Mouse (Mus musculus): ENCODE results near the gene Slc13a4. TPM values are rescaled to one million over a fixed set of nuclear protein-coding genes. Genes with fewer than 3 reads are reported as not detected.

Gene Slc13a4
- total RNA-seq, 2 experiments from 2014 or later: 9.2 to 14.8 TPM

GRCm38 (mm10) chr6:35271094-35271855 is 36.7 kb downstream of the Slc13a4 start:
- H3K27ac ChIP-seq: no peak overlapping the region
- no peak for DNase-seq (ENCODE audit: extremely low spot score in 1 of 2, low spot score in 2 of 2)
- intact Hi-C loops (cut with DNase I): no loop called here
- no peak for TF ChIP-seq CTCF (IDR thresholded peaks at IDR 0.05)
- no peak overlapping the region for H3K4me3 ChIP-seq

GRCm38 (mm10) chr6:35269643-35270042 is 38.3 kb downstream of the Slc13a4 start:
- no peak for TF ChIP-seq CTCF (IDR thresholded peaks at IDR 0.05)
- H3K4me3 ChIP-seq: no peak overlapping the region
- no peak overlapping the region for H3K27ac ChIP-seq
- no peak for DNase-seq (ENCODE audit: extremely low spot score in 1 of 2, low spot score in 2 of 2)
- intact Hi-C loops (cut with DNase I): no loop called here

DNA sequence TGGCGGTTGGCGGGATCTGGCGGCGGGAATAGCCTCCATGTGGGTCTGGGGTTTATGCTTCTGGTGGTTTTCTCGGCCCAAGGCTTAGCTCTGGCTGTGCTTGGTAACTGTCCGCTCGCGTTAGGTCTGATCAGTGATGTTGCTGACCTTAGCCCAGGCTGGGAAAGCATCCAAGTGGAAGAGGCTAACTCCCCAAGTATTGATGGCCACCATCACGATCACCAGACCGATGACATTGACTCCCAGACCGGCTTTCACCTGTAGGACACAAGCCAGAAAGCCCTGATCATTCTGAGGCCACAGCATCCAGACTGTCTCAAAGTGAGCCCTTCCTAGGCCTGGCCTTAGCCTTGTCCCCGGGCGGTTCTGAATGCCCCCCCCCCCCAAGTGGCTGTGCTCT is 39.2 kb downstream of the Slc13a4 start:
- intact Hi-C loops (cut with DNase I): no loop called here
- Histone ChIP-seq H3K27ac (no peak overlapping the region), H3K4me3 (no peak overlapping the region)
- no peak for DNase-seq (ENCODE audit: extremely low spot score in 1 of 2, low spot score in 2 of 2)
- no peak for TF ChIP-seq CTCF (IDR thresholded peaks at IDR 0.05)

DNA sequence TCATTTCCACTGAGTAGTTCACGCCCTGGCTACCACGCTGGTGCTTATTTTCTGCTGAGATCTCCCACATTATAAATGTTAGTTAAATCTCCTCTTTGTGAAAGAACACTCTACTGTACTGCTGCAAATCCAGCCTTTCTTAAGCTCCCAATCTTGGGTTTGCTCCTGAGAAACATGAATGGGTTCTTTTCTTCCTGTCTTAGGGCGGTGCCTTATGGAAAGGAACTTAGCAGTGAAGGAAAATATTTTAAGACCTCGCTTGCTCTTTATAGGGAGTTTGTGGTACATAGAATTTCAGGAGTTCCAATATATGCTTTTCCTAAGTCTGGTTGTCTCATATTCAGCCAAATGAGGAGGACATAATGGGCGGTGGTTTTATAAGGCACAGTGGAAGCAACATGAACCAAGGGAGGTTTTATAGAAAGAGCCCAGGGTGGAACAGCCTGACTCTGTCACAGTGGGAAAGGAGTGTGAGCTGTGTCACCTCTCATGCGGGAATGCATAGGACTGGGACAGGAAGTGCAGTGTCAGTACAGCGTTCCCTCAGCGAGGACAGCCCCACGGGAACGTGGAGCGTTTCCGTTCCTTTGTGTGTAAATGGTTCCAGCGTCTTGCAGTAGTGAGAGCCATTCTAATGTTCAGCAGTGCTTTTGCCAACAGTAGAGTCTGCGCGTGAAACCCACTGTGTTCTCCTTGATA is 42.2 kb downstream of the Slc13a4 start:
- H3K27ac ChIP-seq: no peak overlapping the region
- no peak for DNase-seq (ENCODE audit: extremely low spot score in 1 of 2, low spot score in 2 of 2)
- TF ChIP-seq CTCF (IDR thresholded peaks at IDR 0.05): no peak
- no peak overlapping the region for H3K4me3 ChIP-seq
- intact Hi-C loops (cut with DNase I): no loop called here

GRCm38 (mm10) chr6:35260531-35260930 is 47.4 kb downstream of the Slc13a4 start:
- intact Hi-C loops (cut with DNase I): no loop called here
- no peak for DNase-seq (ENCODE audit: extremely low spot score in 1 of 2, low spot score in 2 of 2)
- no peak for TF ChIP-seq CTCF (IDR thresholded peaks at IDR 0.05)
- no peak overlapping the region for H3K27ac ChIP-seq
- H3K4me3 ChIP-seq: no peak overlapping the region

DNA sequence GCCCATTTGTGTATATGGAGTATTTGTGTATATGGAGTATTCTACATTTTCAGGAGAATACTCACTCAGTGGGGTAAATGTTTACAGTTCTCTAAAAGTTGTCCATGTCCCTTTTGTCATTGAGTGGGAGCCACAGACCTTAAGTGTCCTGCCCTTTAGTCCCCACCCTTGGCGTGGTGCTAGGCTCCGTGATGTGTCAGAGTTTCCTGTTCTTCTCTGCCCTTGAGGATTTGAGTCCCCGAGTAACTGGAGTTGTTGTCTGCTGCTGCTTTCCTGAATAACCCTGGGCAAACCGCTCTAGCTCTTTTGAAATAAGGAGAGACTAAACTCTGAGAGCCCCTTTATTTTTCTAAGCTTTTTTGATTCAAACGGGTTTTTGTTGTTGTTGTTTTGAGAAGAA is 48.4 kb downstream of the Slc13a4 start:
- intact Hi-C loops (cut with DNase I): loop anchor here (10.0 kb wide), 4 partner anchors 115 to 1135 kb away; partner anchors contain the start of gene Mtpn
- TF ChIP-seq CTCF (IDR thresholded peaks at IDR 0.05): no peak
- no peak for DNase-seq (ENCODE audit: extremely low spot score in 1 of 2, low spot score in 2 of 2)
- H3K4me3 ChIP-seq: no peak overlapping the region
- H3K27ac ChIP-seq: no peak overlapping the region

DNA sequence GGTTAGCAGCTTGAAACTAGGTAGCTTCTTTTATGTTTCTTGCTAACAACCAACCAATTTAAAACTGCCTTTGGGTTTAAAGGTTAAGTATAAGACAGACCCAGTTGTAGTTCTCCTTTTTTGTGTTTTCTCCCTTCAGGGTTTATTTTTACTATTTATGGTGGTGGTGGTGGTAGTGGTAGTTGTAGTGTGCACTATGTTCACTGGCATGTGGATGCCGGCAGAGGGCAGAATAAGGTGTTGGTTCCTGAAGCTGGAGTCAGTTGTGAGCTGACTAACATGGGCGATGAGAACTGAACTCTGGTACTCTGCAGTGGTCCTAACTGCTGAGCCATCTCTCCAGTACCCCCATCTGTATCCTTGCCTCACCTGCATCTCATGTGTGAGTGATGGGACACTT is 49.0 kb downstream of the Slc13a4 start:
- intact Hi-C loops (cut with DNase I): loop anchor here (10.0 kb wide), 4 partner anchors 116 to 1136 kb away; partner anchors contain the start of gene Mtpn
- Histone ChIP-seq H3K4me3 (no peak overlapping the region), H3K27ac (no peak overlapping the region)
- no peak for TF ChIP-seq CTCF (IDR thresholded peaks at IDR 0.05)
- DNase-seq (ENCODE audit: extremely low spot score in 1 of 2, low spot score in 2 of 2): no peak

GRCm38 (mm10) chr6:35257626-35258190 is 50.2 kb downstream of the Slc13a4 start:
- DNase-seq (ENCODE audit: extremely low spot score in 1 of 2, low spot score in 2 of 2): no peak

DNA sequence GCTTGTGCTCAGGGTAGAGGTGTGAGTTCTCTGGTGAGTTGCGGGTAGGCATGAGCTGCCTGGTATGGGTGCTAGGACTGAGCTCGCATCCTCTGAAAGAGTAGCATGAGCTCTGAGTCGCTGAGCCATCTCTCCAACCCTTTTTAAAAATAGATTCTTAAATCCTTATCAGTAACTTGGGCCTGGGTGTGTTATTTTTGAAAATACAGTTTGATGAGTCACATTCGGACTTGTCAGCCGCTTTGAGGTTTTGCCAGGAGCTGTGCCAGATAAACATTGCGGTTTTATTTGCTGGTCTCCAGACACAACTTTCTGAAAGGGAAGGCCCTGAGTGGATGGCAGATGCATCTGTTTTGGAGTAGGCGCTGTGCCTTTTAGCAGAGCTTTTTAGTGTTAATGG is 51.2 kb downstream of the Slc13a4 start:
- no peak for TF ChIP-seq CTCF (IDR thresholded peaks at IDR 0.05)
- Histone ChIP-seq H3K4me3 (no peak overlapping the region), H3K27ac (no peak overlapping the region; the same call in 1 of the 2 replicates)
- intact Hi-C loops (cut with DNase I): loop anchor here (10.0 kb wide), 4 partner anchors 118 to 1138 kb away; partner anchors contain the start of gene Mtpn
- DNase-seq (ENCODE audit: extremely low spot score in 1 of 2, low spot score in 2 of 2): no peak

More at GRCm38 (mm10) chr6:35257626-35258190, 50.2 kb downstream of the Slc13a4 start:
- Histone ChIP-seq H3K4me3 (no peak overlapping the region), H3K27ac (no peak overlapping the region)
- intact Hi-C loops (cut with DNase I): loop anchor here (10.0 kb wide), 4 partner anchors 117 to 1137 kb away; partner anchors contain the start of gene Mtpn
- TF ChIP-seq CTCF (IDR thresholded peaks at IDR 0.05): no peak

DNA sequence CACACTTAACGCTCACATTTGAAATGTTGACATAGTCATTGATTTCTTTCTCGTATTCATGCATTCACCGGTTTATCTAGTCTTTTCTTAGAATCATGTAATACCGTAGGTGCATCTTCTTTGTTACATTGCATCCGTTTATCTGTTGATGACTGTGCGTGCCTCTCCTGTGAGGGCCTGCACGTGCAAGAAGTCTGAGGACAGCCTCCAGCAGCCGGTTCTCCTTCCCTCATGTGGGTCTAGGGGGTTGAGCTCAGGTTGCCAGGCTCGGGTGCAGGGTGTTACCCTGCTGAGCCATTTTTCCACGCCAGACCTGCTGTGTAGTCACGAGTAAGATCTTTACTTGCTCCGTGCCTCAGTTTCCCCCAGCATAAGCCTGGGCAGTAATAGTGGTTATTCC is 52.9 kb downstream of the Slc13a4 start:
- Histone ChIP-seq H3K4me3 (peak overlapping the region; percentile 5; the same call in 1 of the 2 replicates), H3K27ac (no peak overlapping the region)
- no peak for DNase-seq (ENCODE audit: extremely low spot score in 1 of 2, low spot score in 2 of 2)
- no peak for TF ChIP-seq CTCF (IDR thresholded peaks at IDR 0.05)
- intact Hi-C loops (cut with DNase I): loop anchor here (10.0 kb wide), 4 partner anchors 120 to 1140 kb away; partner anchors contain the start of gene Mtpn

- H3K4me3 ChIP-seq: peak overlapping the region; percentile 5; the same call in 1 of the 2 replicates
- intact Hi-C loops (cut with DNase I): loop anchor here (5.0 to 10.0 kb wide), 5 partner anchors 120 to 1140 kb away; partner anchors contain the start of gene Mtpn
- no peak overlapping the region for H3K27ac ChIP-seq
- no peak for TF ChIP-seq CTCF (IDR thresholded peaks at IDR 0.05)
- no peak for DNase-seq (ENCODE audit: extremely low spot score in 1 of 2, low spot score in 2 of 2)
Measured at GRCm38 (mm10) chr6:35254136-35254904, 53.6 kb downstream of the Slc13a4 start.

Data from left cerebral cortex, adult 2 months (tissue).